Mouse (Mus musculus): ENCODE results near the gene Nxn.

Nxn gene

DNA sequence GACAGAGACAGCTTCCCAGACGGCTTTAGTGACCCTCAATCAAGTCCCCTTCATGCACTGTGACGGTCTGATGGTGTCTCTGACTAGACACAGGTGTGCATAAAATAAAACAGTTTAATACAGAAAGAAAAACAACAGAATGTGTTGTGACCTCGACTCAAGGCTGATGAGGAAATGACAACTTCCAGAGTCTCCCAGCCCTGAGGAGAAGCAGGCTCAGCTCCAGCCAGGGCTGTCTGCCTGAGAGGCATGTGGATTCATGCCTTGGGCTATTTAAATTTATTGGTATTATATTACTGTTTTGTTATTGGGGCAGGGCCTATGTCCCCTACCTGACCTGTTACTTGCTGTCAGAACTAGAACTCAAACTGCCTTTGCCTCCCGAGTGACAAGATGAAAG, 37.5 kb downstream of the Nxn start:
- DNase-seq, result no peak

DNA sequence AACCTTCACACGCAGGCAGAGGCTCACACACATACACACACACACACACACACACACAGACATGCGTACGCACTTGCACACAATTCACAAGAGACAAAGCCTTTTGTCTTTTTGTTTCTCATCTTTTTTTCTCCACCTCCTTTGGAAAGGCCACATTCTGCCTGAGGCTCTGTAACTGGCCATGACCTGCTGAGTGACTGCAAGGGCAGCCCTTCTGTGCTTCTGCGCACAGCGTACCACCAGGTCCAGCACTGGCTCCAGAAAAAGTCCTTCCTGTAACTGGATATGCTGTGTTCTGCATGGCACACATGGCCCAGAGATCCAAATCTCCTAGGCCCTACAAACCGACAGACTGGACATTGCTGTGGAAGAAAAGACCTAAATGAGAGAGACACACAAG, 38.7 kb downstream of the Nxn start:
- no peak for DNase-seq

DNA sequence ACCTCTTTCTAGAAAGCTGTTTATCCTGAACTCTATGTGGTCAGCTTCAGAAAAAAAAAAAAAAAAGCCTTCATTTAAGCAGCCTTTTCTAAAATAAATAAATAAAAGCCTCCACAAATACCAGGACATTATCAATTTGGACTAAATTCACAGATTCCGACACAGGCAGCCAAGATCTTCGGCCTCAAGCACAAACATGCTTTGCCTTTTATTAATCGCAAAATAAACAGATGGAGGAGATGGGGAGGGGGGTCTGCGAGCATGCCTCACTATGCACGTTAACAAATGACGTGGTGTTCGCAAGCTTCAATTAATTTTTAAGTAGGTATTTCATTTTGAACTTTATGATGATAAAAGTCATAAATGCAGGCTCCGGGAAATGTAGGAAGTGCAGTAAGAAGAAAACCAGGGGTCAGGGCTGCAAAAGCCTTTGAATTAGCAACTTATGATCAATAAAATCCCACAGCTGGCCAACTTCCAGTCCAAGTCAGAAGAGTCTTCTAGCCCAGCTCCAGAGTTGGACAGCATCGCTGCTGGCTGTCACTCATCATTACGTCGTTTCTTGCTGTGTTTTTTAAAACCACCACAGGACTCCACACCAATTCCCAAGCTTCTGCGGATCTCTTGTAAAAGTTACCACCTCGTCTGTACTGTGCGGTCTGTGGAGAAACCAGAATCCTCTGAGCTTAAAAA, 40.2 kb downstream of the Nxn start:
- no peak for DNase-seq

DNA sequence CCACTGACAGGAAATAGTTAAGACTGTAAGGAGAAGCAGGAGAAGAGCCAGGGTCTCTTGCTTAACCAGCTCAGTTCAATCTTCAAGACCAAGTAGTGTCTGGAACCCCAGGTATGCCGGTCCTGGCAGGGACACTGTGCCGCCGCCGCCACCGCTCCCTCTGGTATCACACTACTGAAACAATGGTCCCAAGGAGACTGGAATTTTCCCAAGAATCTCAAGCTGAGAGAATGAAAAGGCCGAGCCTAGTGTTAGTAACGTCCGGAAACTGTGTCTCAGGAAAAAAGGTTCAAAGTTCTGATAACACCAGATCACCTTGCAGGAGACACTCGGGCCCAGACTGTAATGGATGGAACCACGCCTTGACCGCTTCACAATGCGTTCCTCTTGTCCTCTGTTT, 41.5 kb downstream of the Nxn start:
- DNase-seq, result no peak

DNA sequence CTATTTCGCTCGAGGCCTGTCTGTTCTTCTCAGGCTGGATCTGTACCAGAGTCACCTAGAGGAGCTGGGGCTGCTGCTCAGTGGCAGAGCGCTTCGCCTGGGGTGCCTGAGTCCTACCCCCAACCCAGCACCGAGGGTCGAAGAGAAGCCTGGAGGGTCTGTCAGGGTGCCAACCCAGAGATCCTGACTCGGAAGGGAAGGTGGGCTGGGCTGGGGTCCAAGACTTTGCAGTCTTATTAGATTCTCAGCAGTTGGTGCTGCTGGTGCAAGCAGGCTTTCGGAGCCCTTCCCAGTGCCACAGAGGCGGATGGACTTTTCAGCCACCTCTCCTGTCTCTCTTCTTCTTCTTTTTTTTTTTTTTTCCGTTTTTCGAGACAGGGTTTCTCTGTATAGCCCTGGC, 42.8 kb downstream of the Nxn start:
- DNase-seq, result no peak

DNA sequence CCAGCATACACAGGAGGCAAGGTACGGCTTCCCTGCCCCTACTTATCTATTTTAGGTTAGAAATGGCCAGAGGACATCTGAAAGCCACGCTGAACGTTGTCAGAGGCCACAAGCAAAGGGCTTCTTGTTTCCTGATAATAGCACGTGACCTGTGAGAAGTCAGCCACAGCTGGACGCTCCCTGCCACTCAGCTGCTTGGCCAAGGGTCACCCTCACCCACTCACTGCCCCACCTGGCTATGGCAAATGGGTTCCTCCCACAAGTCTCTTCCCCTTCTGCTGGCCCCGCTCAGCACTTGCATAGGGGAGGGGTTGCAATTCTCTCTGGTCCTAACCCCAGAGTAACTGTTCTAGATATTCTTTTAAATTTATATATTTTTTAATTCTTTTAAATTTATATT, 43.5 kb downstream of the Nxn start:
- DNase-seq, result no peak

DNA sequence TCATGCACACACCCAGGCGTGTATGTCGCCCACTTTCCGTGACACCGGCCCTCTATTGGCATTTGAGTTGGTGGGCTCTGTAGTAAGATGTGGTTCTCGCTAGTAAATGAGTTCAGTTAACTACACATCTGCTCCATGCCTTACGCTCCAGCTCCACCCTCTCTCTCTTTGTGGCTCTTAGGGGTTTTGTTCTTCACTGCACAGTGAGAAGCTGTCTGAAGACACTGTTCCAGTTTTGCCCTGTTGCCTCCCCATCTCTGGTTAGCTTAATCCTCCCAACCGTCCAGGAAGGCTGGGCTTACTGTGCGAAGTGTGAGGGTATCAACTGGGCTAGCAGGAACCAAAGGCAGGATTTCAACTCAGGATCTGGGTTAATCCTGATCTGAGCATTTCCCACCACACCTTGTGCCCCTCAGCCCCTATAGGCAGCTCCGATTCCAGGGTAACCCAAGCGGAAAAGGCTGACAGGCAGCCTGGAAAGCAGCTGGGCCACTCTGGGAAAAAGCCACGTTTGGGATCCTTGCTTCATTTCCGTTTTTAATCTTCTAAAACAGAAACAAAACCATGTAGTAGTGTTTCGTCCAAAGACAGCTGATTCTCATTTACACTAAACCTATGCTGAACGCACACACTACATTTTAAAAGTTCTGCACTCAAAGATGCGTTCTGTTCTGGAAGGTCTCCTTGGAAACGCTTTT, 45.9 kb downstream of the Nxn start:
- DNase-seq, result no peak

DNA sequence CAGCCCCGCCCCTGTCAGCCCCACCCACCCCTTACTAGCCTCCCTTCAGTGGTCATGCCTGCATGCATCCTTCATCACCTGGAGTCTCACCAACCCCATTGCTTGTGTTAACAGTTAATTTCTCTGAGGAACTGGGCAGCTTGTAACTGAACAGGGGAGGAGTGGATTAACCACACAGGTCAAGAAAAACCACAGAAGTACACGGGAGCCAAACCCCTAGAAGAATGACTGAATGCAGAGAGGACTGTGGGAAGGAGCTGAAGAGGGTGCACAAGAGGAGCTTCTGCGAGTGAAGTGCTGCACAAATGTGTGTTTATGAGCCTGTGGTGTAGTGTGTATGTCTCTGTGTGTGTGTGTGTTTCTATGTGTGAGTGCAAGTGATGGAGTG, 47.3 kb downstream of the Nxn start:
- DNase-seq, result no peak

DNA sequence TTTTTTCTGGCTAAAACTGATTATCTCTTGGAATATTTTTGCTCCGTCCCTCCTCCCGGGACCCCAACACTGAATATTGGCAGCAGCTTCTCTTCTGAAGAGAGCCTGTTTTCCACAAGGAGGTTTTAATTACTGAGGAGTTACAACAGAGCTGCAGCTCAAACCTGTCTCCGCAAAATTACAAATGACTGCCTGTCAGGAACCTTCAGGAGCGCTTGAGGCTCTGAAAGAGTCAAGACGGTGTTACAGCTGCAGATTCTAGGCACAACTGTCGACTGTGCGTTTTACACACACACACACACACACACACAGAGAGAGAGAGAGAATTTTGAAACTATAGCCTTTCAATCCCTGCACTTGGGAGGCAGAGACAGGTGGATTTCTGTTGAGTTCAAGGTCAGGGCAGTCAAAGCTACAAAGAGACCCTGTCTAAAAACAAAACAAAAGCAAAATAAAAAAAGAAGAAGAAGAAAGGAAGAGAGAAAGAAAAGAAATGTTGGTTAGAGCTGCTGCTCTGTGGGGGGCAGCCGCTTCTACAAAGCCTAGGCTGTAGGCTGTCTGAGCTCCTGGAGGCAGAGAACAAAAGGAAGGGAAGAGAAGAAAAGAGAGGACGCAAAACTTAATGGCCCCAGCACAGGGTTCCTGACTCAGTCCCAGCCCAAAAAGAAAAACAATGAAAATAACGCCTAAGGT, 47.9 kb downstream of the Nxn start:
- no peak for DNase-seq

DNA sequence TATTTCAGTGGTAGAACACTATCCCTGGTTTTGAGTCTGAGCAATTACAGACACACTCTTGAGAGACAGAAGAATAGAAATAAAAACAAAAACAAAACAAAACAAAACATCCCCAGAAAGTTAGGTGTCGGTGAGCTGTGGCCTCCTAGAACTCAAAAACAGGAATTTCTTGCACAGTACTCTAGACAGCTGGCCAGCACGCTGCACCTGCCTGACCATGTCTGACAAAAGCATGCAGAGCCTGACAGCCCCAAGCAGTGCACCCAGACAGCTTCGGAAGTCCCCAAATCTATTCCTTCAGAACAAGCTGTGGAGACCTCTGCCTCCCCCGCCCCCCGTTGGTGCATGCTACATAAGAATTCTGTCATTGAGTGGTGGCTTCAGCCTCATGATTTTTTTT, 49.1 kb downstream of the Nxn start:
- no peak for DNase-seq

DNA sequence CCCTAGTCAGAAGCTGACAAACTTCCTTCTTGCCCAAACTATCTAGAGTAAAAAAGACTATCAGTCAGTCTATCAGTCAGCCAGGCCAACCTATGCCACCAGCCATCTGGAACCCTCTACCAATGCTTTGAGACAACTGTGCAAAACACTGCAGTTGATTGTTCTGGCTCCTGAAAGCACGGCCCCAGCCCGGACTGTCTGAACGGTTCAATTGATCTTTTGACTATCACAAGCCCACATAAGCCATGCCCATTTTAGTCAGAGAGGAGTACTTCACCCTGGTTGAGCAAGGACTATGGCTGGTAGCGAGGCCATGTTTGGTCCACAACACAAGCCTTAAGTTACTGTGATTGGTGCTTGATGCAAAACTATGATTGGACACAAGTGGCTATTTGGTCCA, 51.4 kb downstream of the Nxn start:
- no peak for DNase-seq

DNA sequence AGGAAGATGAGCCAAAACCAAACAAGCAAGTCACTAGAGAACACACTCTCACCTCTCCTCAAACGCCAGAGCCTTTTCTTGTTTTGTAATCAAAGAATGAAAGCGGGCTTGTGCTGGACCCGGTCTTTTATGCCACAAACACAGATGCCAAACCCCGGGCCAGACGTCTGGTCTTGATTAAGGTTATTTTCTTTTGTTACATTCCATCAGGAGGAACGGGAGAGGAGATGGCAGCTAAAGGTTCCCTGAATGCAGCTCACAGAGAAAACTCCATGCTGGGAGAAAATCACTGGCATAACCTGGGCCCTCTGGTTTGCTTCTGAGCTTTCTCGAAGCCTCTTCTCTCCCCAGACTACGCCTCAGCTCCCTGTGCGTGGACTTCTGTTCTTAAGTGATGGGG, 55.9 kb downstream of the Nxn start:
- no peak for DNase-seq

DNA sequence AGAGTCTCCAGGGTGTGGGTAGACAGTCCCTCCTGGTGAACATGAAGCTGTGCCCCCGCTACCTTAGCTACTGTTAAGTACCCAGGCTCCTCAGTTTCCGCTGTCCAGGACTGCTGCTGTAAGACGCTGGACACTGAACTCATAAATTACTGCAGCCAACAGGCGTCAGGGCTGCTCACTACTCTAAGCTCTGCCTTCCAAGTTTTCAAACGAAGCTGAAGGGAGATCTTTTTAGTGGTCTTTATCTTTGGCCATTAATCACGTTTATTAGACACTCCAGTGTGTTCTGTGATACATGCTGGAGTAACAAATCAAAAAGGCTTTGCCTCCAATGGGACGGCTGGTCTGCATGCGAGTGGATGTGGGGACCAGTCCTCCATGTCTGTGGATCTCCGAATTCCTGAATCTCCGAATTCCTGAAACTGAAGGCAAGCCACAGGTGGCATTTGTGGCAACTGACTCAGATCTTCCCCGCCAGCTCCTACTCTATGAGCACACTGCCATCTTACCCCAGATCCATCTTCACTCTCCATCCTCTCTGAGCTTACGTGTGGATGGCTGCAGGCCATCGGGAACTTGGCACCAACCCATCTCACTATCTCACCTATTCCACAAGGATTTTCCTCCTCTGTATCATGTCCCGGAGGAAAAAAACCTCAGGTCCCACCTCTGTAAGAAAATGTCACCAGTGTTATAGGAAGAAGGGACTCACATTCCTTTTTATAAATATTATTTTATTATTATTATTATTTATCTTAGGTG, 56.9 kb downstream of the Nxn start:
- no peak for DNase-seq

DNA sequence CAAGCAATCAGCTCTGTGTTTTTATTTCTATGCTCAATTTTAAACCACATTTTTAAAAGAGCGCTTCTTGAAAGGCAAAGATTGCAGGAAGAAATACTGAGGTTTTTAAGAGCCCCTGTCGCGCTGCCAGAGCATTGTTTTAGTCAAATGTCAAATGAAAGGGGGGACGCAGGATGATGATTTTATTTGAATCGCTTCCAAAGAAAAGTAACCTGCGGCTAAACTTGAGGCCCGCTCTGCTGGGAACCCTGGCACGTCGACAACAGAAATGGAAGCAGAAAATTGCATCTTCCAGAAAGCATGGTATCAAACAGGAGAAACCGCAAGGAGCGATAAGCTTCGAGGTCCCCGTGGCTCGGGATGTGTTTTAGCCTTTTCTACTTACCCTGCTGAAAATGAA, 57.8 kb downstream of the Nxn start:
- no peak for DNase-seq

DNA sequence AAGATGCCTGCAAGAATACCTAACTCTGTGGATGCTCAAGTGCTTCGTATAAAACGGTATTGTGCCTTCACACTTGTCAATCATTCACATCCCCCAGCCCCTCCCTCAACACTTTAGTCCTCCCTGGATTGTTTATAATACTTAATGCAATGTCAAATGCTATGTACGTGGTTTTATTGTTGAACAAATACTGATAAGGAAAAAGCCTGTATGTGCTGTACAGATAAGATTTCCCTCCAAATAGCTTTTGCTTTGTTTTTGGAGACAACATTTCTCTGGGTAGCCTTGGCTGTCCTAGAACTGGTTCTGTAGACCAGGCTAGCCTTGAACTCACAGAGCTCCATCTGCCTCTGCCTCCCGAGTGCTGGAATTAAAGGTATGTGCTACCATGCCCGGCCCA, 59.1 kb downstream of the Nxn start:
- no peak for DNase-seq

DNA sequence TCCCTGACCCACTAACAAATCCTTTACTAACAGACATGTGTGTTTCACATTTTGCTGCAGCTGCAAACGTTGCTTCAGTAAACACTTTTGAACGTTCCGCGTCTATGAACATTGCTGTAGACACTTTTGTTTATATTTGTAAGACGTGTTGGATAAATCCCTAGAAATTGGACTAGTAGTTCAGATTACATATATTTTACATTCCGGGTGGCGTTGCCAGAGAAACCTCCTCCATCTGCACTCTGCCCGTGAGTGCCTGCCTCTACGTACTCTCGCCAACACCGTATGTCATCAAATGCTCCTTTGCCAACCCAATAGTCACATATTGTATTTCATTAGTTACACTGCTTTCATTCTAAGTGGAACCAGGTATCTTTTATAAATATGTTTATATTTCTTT, 59.8 kb downstream of the Nxn start:
- DNase-seq, result peak; percentile 64

DNA sequence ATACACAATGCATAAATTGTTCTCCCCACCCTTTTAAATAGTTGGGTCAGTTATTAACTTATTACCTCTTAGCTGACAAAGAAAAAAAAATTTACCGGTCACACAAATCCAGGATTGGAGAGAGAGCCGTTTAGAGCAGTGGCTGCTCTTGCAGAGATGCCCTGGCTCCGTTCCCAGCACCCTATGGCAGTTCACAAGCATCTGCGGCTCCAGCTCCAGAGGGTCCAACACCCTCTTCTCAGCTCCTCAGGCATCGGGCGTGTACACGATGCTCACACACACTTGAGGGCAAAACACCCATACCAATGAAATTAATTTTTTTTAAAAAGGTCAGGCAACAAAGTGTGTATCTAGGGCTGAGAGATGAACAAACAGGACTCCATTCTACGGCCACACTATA, 60.3 kb downstream of the Nxn start:
- peak; percentile 46 for DNase-seq

DNA sequence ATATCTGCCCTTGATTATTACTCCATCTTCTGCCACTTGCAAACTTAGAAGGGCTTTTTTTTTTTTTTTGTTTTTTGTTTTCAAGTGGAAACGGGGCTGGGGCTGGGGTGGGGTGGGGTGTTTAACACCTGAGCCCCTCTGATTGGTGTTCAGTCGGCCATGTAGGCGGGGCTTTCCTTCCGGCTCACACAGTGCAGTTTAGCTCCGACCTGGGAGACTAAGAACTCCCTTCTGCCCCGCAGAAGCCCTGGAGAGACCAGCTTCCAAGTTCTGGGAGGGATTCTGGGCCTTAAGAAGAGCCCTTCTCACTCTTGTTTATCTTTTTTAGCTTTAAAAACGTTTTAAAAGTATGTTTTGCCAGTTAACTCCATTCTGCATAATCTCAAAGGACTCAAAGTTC, 61.2 kb downstream of the Nxn start:
- no peak for DNase-seq

DNA sequence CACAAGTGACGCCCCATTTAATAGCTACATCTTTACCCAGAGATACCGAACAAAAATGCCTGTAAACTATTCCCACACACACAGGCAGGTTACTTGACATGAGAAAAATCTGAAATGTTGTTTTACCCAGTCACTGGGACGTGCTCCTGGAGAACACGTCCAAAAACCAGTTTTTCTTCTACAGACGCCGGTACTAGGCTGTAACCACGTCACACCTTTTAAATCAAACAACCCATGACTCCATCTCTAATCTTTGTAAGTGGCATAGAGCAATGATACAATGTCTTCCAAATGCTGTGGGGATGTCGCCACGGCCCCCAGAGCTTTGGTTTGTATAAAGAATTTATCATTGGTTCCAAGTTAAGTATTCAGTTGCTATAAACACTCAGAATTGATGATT, 61.7 kb downstream of the Nxn start:
- DNase-seq, result no peak

DNA sequence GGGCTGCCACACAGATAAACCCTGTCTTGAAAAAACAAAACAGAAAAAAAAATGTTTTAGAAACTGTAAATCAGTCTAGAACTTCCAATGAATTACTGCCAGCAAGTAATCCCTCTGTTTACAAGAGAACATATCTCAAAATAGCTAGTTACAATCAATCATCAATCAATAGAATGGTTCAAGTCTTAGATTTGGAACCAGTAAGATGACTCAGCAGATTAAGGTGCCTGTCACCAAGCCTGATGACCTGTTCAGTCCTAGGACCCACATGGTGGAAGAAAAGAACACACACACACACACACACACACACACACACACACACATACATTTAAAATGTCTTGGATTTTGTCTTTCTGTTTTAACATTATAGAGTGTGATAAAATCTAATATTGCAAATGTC, 62.7 kb downstream of the Nxn start:
- DNase-seq, result no peak

DNA sequence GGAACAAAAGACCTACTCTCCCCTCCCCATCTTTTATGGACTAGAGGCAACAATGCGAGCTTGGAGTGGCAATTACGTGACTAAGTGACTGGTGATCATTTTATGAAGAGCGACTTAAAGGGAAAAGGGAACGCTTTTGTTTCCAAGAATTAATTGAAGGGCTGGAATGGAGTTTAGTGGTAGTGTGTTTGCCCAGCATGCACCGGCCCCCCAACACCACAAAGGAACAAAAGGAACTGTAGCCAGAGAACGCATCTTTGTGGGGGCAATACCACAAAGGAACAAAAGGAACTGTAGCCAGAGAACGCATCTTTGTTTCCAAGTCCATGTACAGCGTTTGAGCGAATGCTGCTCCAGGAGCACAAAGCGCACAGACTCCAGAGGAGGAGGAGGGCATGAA, 64.0 kb downstream of the Nxn start:
- no peak for DNase-seq

DNA sequence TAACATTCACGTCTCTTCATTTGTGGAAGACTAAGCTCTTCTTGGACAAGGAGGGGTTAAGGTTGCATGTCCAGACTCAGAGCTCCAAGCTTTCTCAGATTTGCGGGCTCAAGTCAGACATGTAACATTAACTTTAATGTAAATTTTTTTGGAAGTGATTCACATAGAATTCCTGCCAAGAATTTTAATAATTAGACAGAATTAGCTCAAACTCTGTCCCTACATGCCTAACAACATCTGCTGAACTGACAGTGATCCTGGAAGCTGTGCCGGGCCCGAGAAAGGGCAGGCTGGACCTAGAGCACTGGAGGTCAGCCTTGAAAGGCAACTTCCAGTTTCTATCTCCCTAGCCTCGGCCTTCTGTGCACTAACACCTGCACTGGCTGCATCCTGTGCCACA, 66.7 kb downstream of the Nxn start:
- DNase-seq, result no peak

DNA sequence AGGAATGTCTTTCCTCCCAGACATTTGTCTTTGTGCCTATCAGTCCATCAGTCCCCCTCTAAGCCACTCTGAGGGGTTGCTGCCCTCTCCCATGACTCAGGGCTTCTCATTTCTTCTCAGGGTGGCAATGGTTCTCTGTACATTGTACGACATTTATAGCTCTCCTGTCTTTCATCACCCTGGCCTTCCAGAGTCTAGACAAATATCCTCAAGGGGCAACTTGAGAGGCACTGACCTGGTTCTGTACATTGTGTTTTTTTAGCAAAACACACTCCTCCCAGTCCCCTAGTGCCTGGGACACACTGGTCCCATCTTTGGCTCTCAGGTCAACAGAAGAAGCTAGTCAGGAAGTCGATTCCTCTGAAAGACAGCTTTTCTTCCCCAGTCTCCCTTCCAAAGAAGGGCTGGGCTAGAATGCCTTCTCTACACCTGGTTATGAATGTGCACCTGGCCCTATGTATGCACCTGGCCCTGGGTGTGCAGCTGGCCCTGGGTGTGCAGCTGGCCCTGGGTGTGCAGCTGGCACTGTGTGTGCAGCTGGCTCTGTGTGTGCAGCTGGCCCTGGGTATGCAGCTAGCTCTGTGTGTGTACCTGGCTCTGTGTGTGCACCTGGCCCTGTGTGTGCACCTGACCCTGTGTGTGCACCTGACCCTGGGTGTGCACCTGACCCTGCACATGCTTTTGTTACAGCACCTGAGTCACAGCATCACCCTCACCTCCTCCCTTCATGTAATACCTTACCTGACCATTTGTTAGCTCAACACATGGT, 70.2 kb downstream of the Nxn start:
- DNase-seq, result no peak
